Mouse (Mus musculus) CH12.LX (cell line): Measurements from ENCODE around the gene Ddx39. TPM values are rescaled to one million over a fixed set of nuclear protein-coding genes. Genes with fewer than 3 reads are reported as not detected.
A peak's percentile ranks its signal among the peaks of the same experiment; 100 is the strongest.

Experiments
- DNase-seq: peaks from one replicate; pipeline ENCODE4 v3.0.0-alpha.2; 2013; ENCODE audit errors: extremely low read depth
- H3K27ac ChIP-seq: 2 replicates; pipeline ENCODE4 v1.5.1; 2012; ENCODE audit warnings: low read depth, mild to moderate bottlenecking, control low read depth, moderate library complexity; ENCODE audit not compliant: insufficient read depth
- H3K27me3 ChIP-seq: replicated peaks from 2 replicates; pipeline ENCODE3; 2012; ENCODE audit warnings: inconsistent platforms
- H3K36me3 ChIP-seq, 2 experiments: replicated peaks in 1 of 2; 2 replicates each; pipeline versions ENCODE3 to v1.6.1; 2012; ENCODE audit warnings: inconsistent platforms in 1 of 2, low read length in 1 of 2, mild to moderate bottlenecking in 1 of 2, mixed read lengths in 1 of 2, moderate library complexity in 1 of 2; ENCODE audit not compliant: control insufficient read depth in 1 of 2, insufficient read depth in 1 of 2
- H3K4me1 ChIP-seq, 2 experiments: 2 replicates each; pipeline ENCODE4 v1.6.1; 2012; ENCODE audit warnings: inconsistent platforms in 1 of 2, moderate library complexity in 1 of 2; ENCODE audit not compliant: insufficient read depth in 2 of 2, control insufficient read depth in 1 of 2
- H3K4me2 ChIP-seq: 2 replicates; pipeline ENCODE4 v1.6.1; 2012; ENCODE audit warnings: low read depth, mild to moderate bottlenecking, control low read depth; ENCODE audit not compliant: poor library complexity, insufficient read depth, severe bottlenecking
- H3K4me3 ChIP-seq, 3 experiments: fragments of 150-350 bp in 1 of 3; sonication (generic) in 1 of 3; replicated peaks in 1 of 3; 2 replicates each; pipeline versions ENCODE3 to v1.5.1; 2011 to 2012; ENCODE audit warnings: low read depth in 2 of 3, low read length in 2 of 3, mild to moderate bottlenecking in 2 of 3, moderate library complexity in 2 of 3, control low read depth in 1 of 3, improper control_type of control experiment in 1 of 3, inconsistent platforms in 1 of 3, mixed read lengths in 1 of 3; ENCODE audit not compliant: poor library complexity in 1 of 3
- H3K79me2 ChIP-seq: replicated peaks from 2 replicates; pipeline ENCODE4 v1.6.1; 2012; ENCODE audit warnings: mild to moderate bottlenecking, moderate library complexity; ENCODE audit not compliant: control insufficient read depth, poor library complexity, insufficient read depth, severe bottlenecking; ENCODE audit errors: extremely low read depth
- H3K9ac ChIP-seq: 2 replicates; pipeline ENCODE4 v1.6.1; 2012; ENCODE audit warnings: low read depth, mild to moderate bottlenecking, control low read depth, moderate library complexity; ENCODE audit not compliant: insufficient read depth
- H3K9me3 ChIP-seq: replicated peaks from 2 replicates; pipeline ENCODE3; 2012; ENCODE audit warnings: low read length, inconsistent platforms, mixed read lengths
- CHD1 ChIP-seq: IDR thresholded peaks from 2 replicates; pipeline ENCODE4 v1.6.1; 2012; ENCODE audit warnings: low read depth, low read length, improper control_type of control experiment, inconsistent platforms
- EP300 ChIP-seq: IDR thresholded peaks from 2 replicates; pipeline ENCODE4 v1.6.1; 2011; ENCODE audit warnings: low read length, improper control_type of control experiment
- IRF4 ChIP-seq: IDR thresholded peaks from 2 replicates; pipeline ENCODE4 v1.6.1; 2014; ENCODE audit warnings: low read depth, mild to moderate bottlenecking, inconsistent platforms, low read length, improper control_type of control experiment
- JUN ChIP-seq: IDR thresholded peaks from 2 replicates; pipeline ENCODE4 v1.6.1; 2011; ENCODE audit warnings: low read depth, mild to moderate bottlenecking, low read length, improper control_type of control experiment, moderate library complexity; ENCODE audit not compliant: insufficient read depth
- KAT2A ChIP-seq: IDR thresholded peaks from 2 replicates; pipeline ENCODE4 v1.6.1; 2012; ENCODE audit warnings: low read length, improper control_type of control experiment, inconsistent platforms; ENCODE audit not compliant: insufficient replicate concordance
- MAZ ChIP-seq: IDR thresholded peaks from 2 replicates; pipeline ENCODE4 v1.6.1; 2012; ENCODE audit warnings: low read depth, mild to moderate bottlenecking, inconsistent platforms, low read length, improper control_type of control experiment, moderate library complexity
- MXI1 ChIP-seq: IDR thresholded peaks from 2 replicates; pipeline ENCODE4 v1.6.1; 2011; ENCODE audit warnings: mild to moderate bottlenecking, low read depth, low read length, improper control_type of control experiment
- NRF1 ChIP-seq: IDR thresholded peaks from 2 replicates; pipeline ENCODE4 v1.6.1; 2014; ENCODE audit warnings: low read depth, mild to moderate bottlenecking, inconsistent platforms, low read length, improper control_type of control experiment, moderate library complexity
- RAD21 ChIP-seq: IDR thresholded peaks from 2 replicates; pipeline ENCODE4 v1.6.1; 2011; ENCODE audit warnings: low read depth, mild to moderate bottlenecking, low read length, improper control_type of control experiment, moderate library complexity
- RCOR1 ChIP-seq: conservative IDR thresholded peaks from 2 replicates; pipeline ENCODE4 v1.6.1; 2012; ENCODE audit warnings: low read depth, mild to moderate bottlenecking, inconsistent platforms, low read length, improper control_type of control experiment
- TBP ChIP-seq: conservative IDR thresholded peaks from 2 replicates; pipeline ENCODE4 v1.6.1; 2011; ENCODE audit warnings: low read depth, low read length, improper control_type of control experiment
- TCF12 ChIP-seq: IDR thresholded peaks from 2 replicates; pipeline ENCODE4 v1.6.1; 2014; ENCODE audit warnings: low read depth, mild to moderate bottlenecking, inconsistent platforms, low read length, improper control_type of control experiment
- ZKSCAN1 ChIP-seq: IDR thresholded peaks from 2 replicates; pipeline ENCODE4 v1.6.1; 2012; ENCODE audit warnings: low read depth, inconsistent platforms, low read length, improper control_type of control experiment, borderline replicate concordance
- ZMIZ1 ChIP-seq: IDR thresholded peaks from 2 replicates; pipeline ENCODE4 v1.6.1; 2012; ENCODE audit warnings: low read depth, mild to moderate bottlenecking, inconsistent platforms, low read length, improper control_type of control experiment
- dilution Hi-C: fragments of 300-500 bp; cut with MboI; formaldehyde crosslinking; loops from 2 replicates; pipeline ENCODE4 v1.14.3; 2020; ENCODE audit warnings: low sequenced_read_pairs; ENCODE audit not compliant: extremely low pct_unique_long_range_greater_than_20kb, extremely low pct_ligation_motif_present
- in situ Hi-C: fragments of 300-500 bp; cut with MboI; formaldehyde crosslinking; loops from 3 replicates; pipeline ENCODE4 v1.14.3; 2019; ENCODE audit warnings: low sequenced_read_pairs, low pct_ligation_motif_present, low pct_unique_long_range_greater_than_20kb, mixed read lengths
- polyA plus RNA-seq: library from polyadenylated mRNA; unstranded; fragments of >175 nt; gene quantifications from 2 replicates; pipeline ENCODE4 v1.2.1, GENCODE M21; 2012; ENCODE audit warnings: low read depth; ENCODE audit not compliant: insufficient read length
- total RNA-seq, 2 experiments: library from RNA; depleted of rRNA; stranded (reverse); fragments of 300-350 nt in 1 of 2; fragments of >200 nt in 1 of 2; gene quantifications; 2 replicates each; pipeline ENCODE4 v1.2.3; 2012 to 2014

The Ddx39 gene
- total and polyA plus RNA-seq, 3 experiments = 194 to 339 (median 231) TPM

GRCm38 (mm10) chr8:83731906-83732305, 16.9 kb downstream of the Ddx39 start:
- H3K79me2 ChIP-seq = peaks cover 2% of the 10 kb centered on the region; the same call in 1 of the 2 replicates
- H3K36me3 ChIP-seq = peaks cover 41 to 51% of the 10 kb centered on the region in 2 experiments
- no peak overlapping the region for H3K4me2 ChIP-seq
- no peak overlapping the region for H3K4me3 ChIP-seq
- dilution Hi-C loops = no loop called here
- peak; percentile 60 for DNase-seq
- peaks cover 23% of the 10 kb centered on the region for H3K9me3 ChIP-seq
- H3K9ac ChIP-seq = no peak overlapping the region
- TF ChIP-seq TCF12 (no peak), CHD1 (no peak), TBP (no peak), ZKSCAN1 (no peak), NRF1 (no peak), IRF4 (no peak), MXI1 (no peak), JUN (no peak)
- no peak overlapping the region for H3K27ac ChIP-seq
- peaks cover 3 to 12% of the 10 kb centered on the region in 2 experiments; a peak in 3 of 4 replicates for H3K4me1 ChIP-seq
- in situ Hi-C loops = no loop called here
- H3K27me3 ChIP-seq = no peaks in the 10 kb centered on the region

DNA sequence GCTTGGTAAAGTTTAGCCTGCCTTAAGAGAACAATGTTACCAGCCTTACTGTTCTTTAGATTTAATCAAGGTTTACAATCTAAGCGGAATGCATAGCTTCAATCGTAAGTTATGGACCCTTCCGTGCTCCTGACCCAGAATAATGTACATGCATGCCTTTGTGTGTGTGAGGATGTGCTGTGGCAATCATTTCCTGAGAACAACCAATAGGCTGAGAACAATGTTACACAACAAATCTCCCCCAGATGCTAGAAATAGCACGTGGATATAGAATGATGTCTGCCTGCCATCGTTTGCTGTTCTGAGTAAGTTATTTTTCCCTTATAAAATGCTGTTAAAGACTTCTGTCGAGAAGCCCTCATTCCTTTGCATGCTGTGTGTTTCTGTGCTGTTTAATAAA, 17.9 kb downstream of the Ddx39 start:
- H3K36me3 ChIP-seq = peaks cover 34 to 46% of the 10 kb centered on the region in 2 experiments
- peaks cover 7% of the 10 kb centered on the region for H3K79me2 ChIP-seq
- no peak overlapping the region for H3K4me2 ChIP-seq
- H3K27me3 ChIP-seq = no peaks in the 10 kb centered on the region
- in situ Hi-C loops (no loop called here), dilution Hi-C loops (no loop called here)
- TF ChIP-seq RAD21 (no peak), KAT2A (no peak), CHD1 (no peak), ZMIZ1 (no peak), RCOR1 (no peak), NRF1 (no peak), MAZ (no peak), EP300 (no peak), TCF12 (no peak)
- H3K4me1 ChIP-seq = peaks cover 7 to 19% of the 10 kb centered on the region in 2 experiments
- H3K27ac ChIP-seq = no peak overlapping the region
- H3K9ac ChIP-seq = no peak overlapping the region
- DNase-seq = no peak
- peaks cover 29% of the 10 kb centered on the region for H3K9me3 ChIP-seq
- H3K4me3 ChIP-seq = no peak overlapping the region
